Mouse (Mus musculus) testis, adult 2 months (tissue): ENCODE results near the gene Serpini2. TPM values are rescaled to one million over a fixed set of nuclear protein-coding genes. Genes with fewer than 3 reads are reported as not detected.
"Not testable (repeated sequence)": the region's sequence is repeated elsewhere in the genome, so short reads cannot be mapped to it uniquely, and the experiment has no call there.

Source experiments
- H3K27ac ChIP-seq: fragments of 200-500 bp; 2 replicates; pipeline ENCODE4 v1.5.1; 2012; ENCODE audit warnings: low read depth, low read length; ENCODE audit not compliant: control insufficient read depth, insufficient read depth
- H3K27me3 ChIP-seq: fragments of 200-500 bp; 2 replicates; pipeline ENCODE4 v1.6.1; 2012; ENCODE audit warnings: mild to moderate bottlenecking, low read length, moderate library complexity; ENCODE audit not compliant: control insufficient read depth, insufficient read depth
- H3K36me3 ChIP-seq: fragments of 200-500 bp; 2 replicates; pipeline ENCODE4 v1.6.1; 2012; ENCODE audit warnings: mild to moderate bottlenecking, low read length; ENCODE audit not compliant: control insufficient read depth, insufficient read depth
- H3K4me1 ChIP-seq: fragments of 200-500 bp; 2 replicates; pipeline ENCODE4 v1.6.1; 2012; ENCODE audit warnings: low read length; ENCODE audit not compliant: control insufficient read depth, insufficient read depth
- H3K4me3 ChIP-seq: fragments of 200-500 bp; 2 replicates; pipeline ENCODE4 v1.5.1; 2012; ENCODE audit warnings: low read depth, mild to moderate bottlenecking, low read length, moderate library complexity, mixed read lengths; ENCODE audit not compliant: control insufficient read depth
- CTCF ChIP-seq: fragments of 200-500 bp; IDR thresholded peaks from 2 replicates; pipeline ENCODE4 v1.5.1; 2012; ENCODE audit warnings: low read depth, mild to moderate bottlenecking, inconsistent platforms, low read length, moderate library complexity; ENCODE audit not compliant: control insufficient read depth, insufficient read depth, insufficient replicate concordance
- POLR2A ChIP-seq: fragments of 200-500 bp; IDR thresholded peaks from 2 replicates; pipeline ENCODE4 v1.6.1; 2012; ENCODE audit warnings: low read depth, mild to moderate bottlenecking, inconsistent platforms, low read length, moderate library complexity; ENCODE audit not compliant: control insufficient read depth
- polyA plus RNA-seq: library from polyadenylated mRNA; depleted of rRNA; stranded (reverse); fragments of >200 nt; gene quantifications from 2 replicates; pipeline ENCODE4 v1.2.3, GENCODE M21; 2012; rRNA removed

The Serpini2 gene
- 0.11 TPM in 1 of 2 replicates, not detected in the other for polyA plus RNA-seq

- Histone ChIP-seq H3K27ac (no peak within 1 kb of the TSS), H3K27me3 (no peaks in the 10 kb centered on the region), H3K4me1 (no peaks in the 10 kb centered on the region), H3K36me3 (no peaks in the 10 kb centered on the region), H3K4me3 (no peak within 1 kb of the TSS)
- TF ChIP-seq POLR2A: no peak
- no peak for TF ChIP-seq CTCF
Measured at GRCm38 (mm10) chr3:75269978-75270377, at the start of gene Serpini2. TSS of gene Serpini2 (minus strand) at chr3:75270078.

- Histone ChIP-seq H3K4me1 (no peaks in the 10 kb centered on the region), H3K27me3 (no peaks in the 10 kb centered on the region), H3K4me3 (no peak overlapping the region), H3K27ac (no peak overlapping the region), H3K36me3 (no peaks in the 10 kb centered on the region)
- no peak for TF ChIP-seq CTCF
- no peak for TF ChIP-seq POLR2A
Measured at GRCm38 (mm10) chr3:75308861-75309260, 39.0 kb upstream of the Serpini2 start.

GRCm38 (mm10) chr3:75308228-75308627 lies 38.4 kb upstream of the Serpini2 start:
- no peaks in the 10 kb centered on the region for H3K36me3 ChIP-seq
- H3K4me1 ChIP-seq: no peaks in the 10 kb centered on the region
- no peaks in the 10 kb centered on the region for H3K27me3 ChIP-seq
- H3K4me3 ChIP-seq: no peak overlapping the region
- H3K27ac ChIP-seq: no peak overlapping the region
- TF ChIP-seq CTCF (no peak), POLR2A (no peak)

GRCm38 (mm10) chr3:75305584-75305983 lies 35.7 kb upstream of the Serpini2 start:
- Histone ChIP-seq H3K36me3 (no peaks in the 10 kb centered on the region), H3K27me3 (no peaks in the 10 kb centered on the region), H3K4me1 (no peaks in the 10 kb centered on the region), H3K4me3 (no peak overlapping the region), H3K27ac (no peak overlapping the region)
- TF ChIP-seq CTCF (no peak), POLR2A (no peak)

GRCm38 (mm10) chr3:75304621-75305020 lies 34.7 kb upstream of the Serpini2 start:
- H3K36me3 ChIP-seq: no peaks in the 10 kb centered on the region
- H3K4me1 ChIP-seq: no peaks in the 10 kb centered on the region
- H3K27ac ChIP-seq: no peak overlapping the region
- TF ChIP-seq POLR2A (no peak), CTCF (no peak)
- no peaks in the 10 kb centered on the region for H3K27me3 ChIP-seq
- no peak overlapping the region for H3K4me3 ChIP-seq

- H3K27me3 ChIP-seq: no peaks in the 10 kb centered on the region
- TF ChIP-seq CTCF: no peak
- no peak for TF ChIP-seq POLR2A
- no peak overlapping the region for H3K27ac ChIP-seq
- no peak overlapping the region for H3K4me3 ChIP-seq
- no peaks in the 10 kb centered on the region for H3K4me1 ChIP-seq
- no peaks in the 10 kb centered on the region for H3K36me3 ChIP-seq
Measured at GRCm38 (mm10) chr3:75301072-75301471, 31.2 kb upstream of the Serpini2 start.

- H3K36me3 ChIP-seq, H3K27me3 ChIP-seq, H3K4me1 ChIP-seq, H3K4me3 ChIP-seq, H3K27ac ChIP-seq: not testable (repeated sequence)
Measured at GRCm38 (mm10) chr3:75299464-75299863, 29.6 kb upstream of the Serpini2 start.

GRCm38 (mm10) chr3:75297758-75298111 lies 27.9 kb upstream of the Serpini2 start:
- Histone ChIP-seq H3K27ac (0 out of 2 replicates have a peak overlapping the region, but pooled peaks have one; percentile 8), H3K4me1 (no peaks in the 10 kb centered on the region), H3K36me3 (no peaks in the 10 kb centered on the region), H3K4me3 (no peak overlapping the region), H3K27me3 (no peaks in the 10 kb centered on the region)
- TF ChIP-seq CTCF (no peak), POLR2A (no peak)
